Mouse (Mus musculus) forebrain, embryonic 14.5 days (tissue): ENCODE measurements at regions not wholly inside any gene's neighbourhood (a gene's known extent, or its start where the extent isn't known, plus 50 kb on each side); places are given as distances from the start of the nearest gene placed in this dataset.

Source experiments
- ATAC-seq: fragments of 200-750 bp; cut with Nextera tagmentation; 2 replicates; pipeline ENCODE4 v1.8.0; 2017; ENCODE audit warnings: mild to moderate bottlenecking, moderate library complexity
- DNase-seq: peaks from one replicate; pipeline ENCODE4 v3.0.0-alpha.2; 2015; ENCODE audit warnings: low spot score
- H3K27ac ChIP-seq: fragments of 300-500 bp; sonication (generic); 2 replicates; pipeline ENCODE4 v1.5.1; 2014; ENCODE audit warnings: low read depth, mild to moderate bottlenecking, control low read depth, low read length, moderate library complexity
- H3K27me3 ChIP-seq: fragments of 300-500 bp; sonication (generic); replicated peaks from 2 replicates; pipeline ENCODE4 v1.6.1; 2014; ENCODE audit warnings: low read length, control low read depth, mixed read lengths; ENCODE audit not compliant: control insufficient read depth, insufficient read depth
- H3K36me3 ChIP-seq: fragments of 300-500 bp; sonication (generic); 2 replicates; pipeline ENCODE4 v1.6.1; 2014; ENCODE audit warnings: low read length, control low read depth; ENCODE audit not compliant: control insufficient read depth, insufficient read depth
- H3K4me1 ChIP-seq: fragments of 300-500 bp; sonication (generic); 2 replicates; pipeline ENCODE4 v1.6.1; 2014; ENCODE audit warnings: antibody characterized with exemption, low read length, control low read depth; ENCODE audit not compliant: control insufficient read depth, insufficient read depth
- H3K4me2 ChIP-seq: fragments of 300-500 bp; sonication (generic); 2 replicates; pipeline ENCODE4 v1.6.1; 2014; ENCODE audit warnings: mild to moderate bottlenecking, control low read depth, low read length
- H3K4me3 ChIP-seq: fragments of 300-500 bp; sonication (generic); 2 replicates; pipeline ENCODE4 v1.5.1; 2014; ENCODE audit warnings: low read depth, low read length, control low read depth
- H3K9ac ChIP-seq: fragments of 300-500 bp; sonication (generic); 2 replicates; pipeline ENCODE4 v1.6.1; 2014; ENCODE audit warnings: mild to moderate bottlenecking, low read length, control low read depth, moderate library complexity
- H3K9me3 ChIP-seq: fragments of 300-500 bp; sonication (generic); replicated peaks from 2 replicates; pipeline ENCODE4 v1.6.1; 2016; ENCODE audit warnings: low read length, control low read depth, mixed read lengths; ENCODE audit not compliant: control insufficient read depth
- WGBS: fragments of 180-500 bp; shearing (Covaris S2); extraction: QIAGEN DNeasy Blood & Tissue Kit; methylation state at CpG from one replicate; pipeline ENCODE4 v1.1.7; 2014; 5-methylcytosine and 5-hydroxymethylcytosine counted together

DNA sequence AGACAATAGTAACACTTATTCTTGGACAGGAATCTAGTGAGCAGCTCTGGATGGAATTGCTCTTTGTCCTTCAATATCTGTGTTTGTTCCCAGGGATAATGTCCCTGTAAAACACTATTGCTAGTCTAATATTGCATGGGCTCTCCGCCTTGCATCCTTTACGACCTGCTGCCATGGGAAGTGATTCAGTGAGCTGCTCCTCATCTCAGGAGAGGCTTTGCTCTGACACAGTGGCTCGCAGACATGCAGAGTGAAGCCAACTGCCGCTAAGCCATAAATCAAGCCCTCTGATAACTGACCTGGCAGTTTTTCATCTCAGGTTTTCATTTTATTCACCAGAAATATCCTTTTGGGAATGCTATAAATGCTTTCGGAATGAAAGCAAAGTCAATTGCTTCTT, 143.5 kb downstream of the Tpbg start:
- Histone ChIP-seq H3K36me3 (no peaks in the 10 kb centered on the region), H3K9ac (no peak overlapping the region), H3K27me3 (no peaks in the 10 kb centered on the region), H3K27ac (no peak overlapping the region), H3K9me3 (no peaks in the 10 kb centered on the region), H3K4me2 (no peak overlapping the region), H3K4me1 (no peaks in the 10 kb centered on the region), H3K4me3 (no peak overlapping the region)
- DNase-seq (no peak), ATAC-seq (no peak)
- 83% methylated on average over 5 of the region's 5 CpGs for WGBS

DNA sequence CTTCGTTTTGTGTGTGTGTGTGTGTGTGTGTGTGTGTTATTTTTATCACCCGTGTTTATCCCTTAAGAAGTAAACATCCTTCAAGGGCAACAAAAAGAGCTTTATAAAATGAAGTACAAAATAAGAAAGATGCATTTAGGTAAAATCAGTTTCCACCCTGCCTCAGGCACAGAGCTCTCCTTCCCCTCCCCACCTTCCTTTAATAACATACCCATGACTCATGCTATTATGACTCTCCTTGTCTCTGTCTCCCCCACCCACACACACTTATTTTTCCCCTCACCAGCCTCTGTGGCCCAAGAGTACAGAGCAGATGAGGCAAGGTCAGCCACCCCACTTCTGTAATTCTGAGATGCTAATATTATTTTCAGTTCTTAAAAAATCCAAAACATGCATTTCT, 144.0 kb downstream of the Tpbg start:
- Histone ChIP-seq H3K9ac (no peak overlapping the region), H3K9me3 (no peaks in the 10 kb centered on the region), H3K4me3 (no peak overlapping the region), H3K4me1 (no peaks in the 10 kb centered on the region), H3K4me2 (no peak overlapping the region), H3K27ac (no peak overlapping the region), H3K27me3 (no peaks in the 10 kb centered on the region), H3K36me3 (no peaks in the 10 kb centered on the region)
- DNase-seq = no peak
- no peak for ATAC-seq
- 76% methylated on average over 2 of the region's 2 CpGs for whole genome bisulfite sequencing

DNA sequence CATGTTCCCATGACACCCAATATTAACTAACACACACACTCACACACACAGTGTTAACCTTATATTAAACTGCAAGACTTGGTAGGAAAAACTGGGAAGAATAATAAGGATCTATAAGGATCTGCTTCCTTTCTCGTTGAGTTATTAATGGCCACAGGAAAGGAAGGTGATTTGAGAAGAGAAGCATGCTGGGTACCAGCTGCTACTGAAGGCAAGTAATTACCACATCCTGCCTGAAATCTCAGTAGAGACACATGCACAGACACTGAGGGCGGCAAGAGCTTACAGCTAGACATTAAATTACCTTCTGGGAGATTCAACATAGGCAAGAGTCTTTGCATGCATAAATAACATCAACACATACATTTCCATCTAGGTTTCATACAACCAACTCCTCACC, 160.8 kb downstream of the Tpbg start:
- WGBS = 87% methylated on average over 2 of the region's 2 CpGs
- H3K9ac ChIP-seq = no peak overlapping the region
- no peak overlapping the region for H3K27ac ChIP-seq
- H3K4me2 ChIP-seq = no peak overlapping the region
- H3K27me3 ChIP-seq = no peaks in the 10 kb centered on the region
- H3K9me3 ChIP-seq = no peaks in the 10 kb centered on the region
- ATAC-seq = no peak
- no peak for DNase-seq
- no peak overlapping the region for H3K4me3 ChIP-seq
- H3K36me3 ChIP-seq = no peaks in the 10 kb centered on the region
- no peaks in the 10 kb centered on the region for H3K4me1 ChIP-seq

DNA sequence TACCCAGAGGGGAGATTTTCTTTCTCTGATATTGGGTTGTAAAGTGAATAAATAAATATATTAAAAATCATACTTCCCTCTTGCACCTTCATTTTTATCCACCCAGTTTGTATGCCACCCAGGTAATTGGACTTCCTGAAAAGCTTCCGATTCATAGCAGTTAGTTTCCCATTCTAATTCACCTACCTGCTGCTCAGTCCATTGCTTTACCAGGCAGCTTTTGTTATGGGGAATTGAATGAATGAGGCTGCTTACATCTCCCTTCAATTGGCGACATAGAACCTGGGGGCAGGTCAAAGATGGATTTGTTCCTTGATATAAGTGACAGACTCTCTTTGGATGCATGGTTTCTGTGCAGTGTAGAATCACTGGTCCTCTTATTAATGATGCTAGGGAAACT, 169.5 kb downstream of the Tpbg start:
- Histone ChIP-seq H3K9ac (no peak overlapping the region), H3K4me1 (no peaks in the 10 kb centered on the region), H3K36me3 (no peaks in the 10 kb centered on the region), H3K4me2 (no peak overlapping the region), H3K9me3 (no peaks in the 10 kb centered on the region), H3K4me3 (no peak overlapping the region), H3K27ac (no peak overlapping the region), H3K27me3 (no peaks in the 10 kb centered on the region)
- WGBS = 56% methylated on average over 2 of the region's 2 CpGs
- DNase-seq = no peak
- ATAC-seq = no peak

DNA sequence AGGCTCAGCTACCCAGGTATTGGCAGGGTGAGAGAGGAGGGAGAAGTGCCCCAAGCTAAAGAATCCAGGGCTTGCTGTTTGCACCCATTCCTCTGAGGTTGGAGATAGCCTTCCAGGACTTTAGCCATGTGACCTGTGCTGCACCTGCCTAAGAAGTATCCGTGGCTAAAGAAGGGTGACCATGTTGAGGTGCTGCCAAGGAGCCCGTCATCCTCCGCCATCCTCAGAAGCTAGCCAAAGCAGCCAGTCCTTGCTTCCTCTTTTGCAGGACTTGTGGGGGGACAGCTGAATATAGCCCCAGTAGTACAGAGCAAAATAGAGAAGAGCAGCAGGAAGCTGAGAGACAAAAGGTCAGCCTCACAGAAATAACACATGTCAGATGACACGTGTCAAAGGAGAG, 173.7 kb downstream of the Tpbg start:
- DNase-seq = no peak
- Histone ChIP-seq H3K4me2 (no peak overlapping the region), H3K9ac (no peak overlapping the region)

DNA sequence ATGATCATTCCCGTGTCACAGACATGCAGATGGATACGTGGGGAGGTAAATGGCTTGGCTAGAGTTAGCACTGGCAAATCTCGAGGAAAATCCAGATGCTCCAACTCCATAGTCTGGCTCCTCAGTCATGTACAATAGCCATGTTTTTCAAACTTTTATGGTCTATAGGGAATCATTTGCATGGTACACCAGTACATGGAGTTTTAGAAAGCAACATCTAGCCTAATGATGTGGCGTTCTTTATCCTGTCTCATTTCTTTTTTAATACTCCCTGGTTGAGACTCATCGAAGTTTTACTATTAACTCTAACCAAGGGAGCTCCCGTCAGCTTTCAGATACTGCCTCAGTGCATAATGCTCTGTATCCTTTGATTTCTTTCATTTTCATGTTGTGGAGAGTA, 178.0 kb downstream of the Tpbg start:
- no peaks in the 10 kb centered on the region for H3K27me3 ChIP-seq
- ATAC-seq (no peak), DNase-seq (no peak)
- no peak overlapping the region for H3K4me3 ChIP-seq
- no peak overlapping the region for H3K9ac ChIP-seq
- H3K27ac ChIP-seq = no peak overlapping the region
- no peaks in the 10 kb centered on the region for H3K4me1 ChIP-seq
- no peaks in the 10 kb centered on the region for H3K36me3 ChIP-seq
- no peaks in the 10 kb centered on the region for H3K9me3 ChIP-seq
- no peak overlapping the region for H3K4me2 ChIP-seq
- 57% methylated on average over 6 of the region's 6 CpGs for WGBS

More for the DNA sequence above, 173.7 kb downstream of the Tpbg start:
- no peaks in the 10 kb centered on the region for H3K4me1 ChIP-seq
- no peaks in the 10 kb centered on the region for H3K9me3 ChIP-seq
- H3K4me3 ChIP-seq = no peak overlapping the region
- H3K36me3 ChIP-seq = no peaks in the 10 kb centered on the region
- no peak for ATAC-seq
- no peaks in the 10 kb centered on the region for H3K27me3 ChIP-seq
- 91% methylated on average over 4 of the region's 4 CpGs for WGBS
- no peak overlapping the region for H3K27ac ChIP-seq

DNA sequence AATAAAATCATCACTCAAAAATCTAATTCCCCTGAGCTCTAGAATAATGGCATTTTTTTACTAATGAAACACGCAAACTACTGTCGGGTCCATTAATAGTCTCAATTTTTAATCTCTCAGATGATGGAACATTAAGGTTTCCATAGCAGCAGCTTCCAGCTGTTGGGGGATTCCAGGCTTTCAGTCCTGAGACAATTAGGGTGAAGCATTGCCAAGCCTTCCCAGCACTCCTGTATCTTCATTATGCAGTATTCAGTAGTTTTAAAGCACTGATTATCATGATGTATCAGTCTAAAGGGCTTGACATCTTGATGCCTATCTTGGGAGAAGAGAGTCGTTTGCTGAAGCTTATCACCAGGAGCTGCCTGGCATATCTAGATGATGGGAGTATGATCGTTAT, 178.6 kb downstream of the Tpbg start:
- H3K36me3 ChIP-seq = no peaks in the 10 kb centered on the region
- H3K4me2 ChIP-seq = no peak overlapping the region
- H3K4me3 ChIP-seq = no peak overlapping the region
- 28% methylated on average over 4 of the region's 4 CpGs for WGBS
- H3K27me3 ChIP-seq = no peaks in the 10 kb centered on the region
- no peak overlapping the region for H3K9ac ChIP-seq
- peak; percentile 56 for DNase-seq
- no peaks in the 10 kb centered on the region for H3K9me3 ChIP-seq
- no peaks in the 10 kb centered on the region for H3K4me1 ChIP-seq
- peak; percentile 37; the same call in 1 of the 2 replicates for ATAC-seq
- H3K27ac ChIP-seq = no peak overlapping the region

DNA sequence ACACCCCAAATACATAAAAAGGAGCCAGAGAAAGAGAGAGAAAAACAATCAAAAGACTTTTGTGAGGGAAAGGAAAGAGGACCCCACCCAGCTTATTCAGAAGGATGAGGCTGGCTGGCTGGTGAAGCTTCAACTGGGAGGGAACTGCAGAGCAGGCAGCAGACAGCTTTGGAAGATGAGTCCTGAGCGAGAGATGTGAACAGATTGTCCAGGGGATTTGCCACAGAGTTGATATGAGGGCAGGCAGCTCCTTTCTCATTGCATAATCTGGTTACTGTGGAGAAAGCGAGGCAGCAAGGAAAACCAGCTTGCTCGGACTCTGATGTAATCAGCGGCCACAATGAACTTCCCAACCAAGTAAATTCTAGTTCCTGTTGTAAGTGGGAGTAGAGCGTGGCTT, 188.6 kb downstream of the Tpbg start:
- Histone ChIP-seq H3K4me2 (no peak overlapping the region), H3K9ac (no peak overlapping the region), H3K4me1 (no peaks in the 10 kb centered on the region), H3K4me3 (no peak overlapping the region), H3K27ac (no peak overlapping the region), H3K9me3 (no peaks in the 10 kb centered on the region), H3K36me3 (no peaks in the 10 kb centered on the region), H3K27me3 (no peaks in the 10 kb centered on the region)
- no peak for ATAC-seq
- WGBS = 67% methylated on average over 5 of the region's 5 CpGs
- no peak for DNase-seq

DNA sequence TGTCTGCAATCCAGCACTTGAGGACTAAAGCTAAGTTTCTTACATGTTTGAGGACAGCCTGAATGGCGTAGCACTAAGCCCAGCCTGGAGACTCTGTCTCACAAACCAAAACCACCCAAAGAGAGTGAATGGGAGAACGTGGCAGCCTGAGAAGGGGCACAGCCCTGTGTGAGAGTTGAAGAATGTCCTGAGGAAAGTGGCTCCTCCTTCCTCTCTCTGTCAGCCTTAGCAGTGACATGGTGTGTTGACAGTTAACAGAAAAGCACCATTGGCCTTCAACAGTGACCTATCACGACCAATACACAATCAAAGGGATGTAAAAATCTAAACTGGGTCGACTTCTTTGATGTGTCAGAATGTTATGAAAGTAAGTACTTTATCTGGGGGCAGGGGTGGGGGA, 201.9 kb downstream of the Tpbg start:
- no peaks in the 10 kb centered on the region for H3K4me1 ChIP-seq
- no peak overlapping the region for H3K4me2 ChIP-seq
- no peak overlapping the region for H3K4me3 ChIP-seq
- no peak overlapping the region for H3K27ac ChIP-seq
- no peak overlapping the region for H3K9ac ChIP-seq
- no peak for ATAC-seq
- H3K36me3 ChIP-seq = no peaks in the 10 kb centered on the region
- H3K27me3 ChIP-seq = no peaks in the 10 kb centered on the region
- no peak for DNase-seq
- H3K9me3 ChIP-seq = no peaks in the 10 kb centered on the region
- WGBS = 49% methylated on average over 4 of the region's 4 CpGs

DNA sequence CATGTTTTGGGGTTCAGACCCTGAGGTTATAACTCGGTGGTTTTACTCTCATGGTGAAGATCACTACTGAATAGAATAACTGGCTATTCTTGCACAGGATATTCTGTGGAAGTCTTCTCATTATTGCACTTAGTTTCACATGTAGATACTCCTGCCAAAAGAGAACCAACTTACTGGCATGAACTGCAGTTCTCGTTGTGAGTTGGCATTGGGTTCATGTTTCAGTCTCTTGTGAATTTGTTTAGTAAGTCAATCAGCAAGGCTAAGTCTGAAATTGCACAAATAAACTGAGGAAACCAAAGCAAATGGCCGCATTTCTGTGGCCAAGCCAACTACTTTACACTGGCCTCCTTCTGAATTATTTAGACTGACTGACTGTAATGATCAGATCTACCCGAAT, 215.9 kb downstream of the Tpbg start:
- H3K27ac ChIP-seq = no peak overlapping the region
- 84% methylated on average over 4 of the region's 4 CpGs for WGBS
- DNase-seq (peak; percentile 20), ATAC-seq (no peak)
- no peak overlapping the region for H3K9ac ChIP-seq
- no peak overlapping the region for H3K4me3 ChIP-seq
- H3K4me2 ChIP-seq = no peak overlapping the region
- no peaks in the 10 kb centered on the region for H3K9me3 ChIP-seq
- no peaks in the 10 kb centered on the region for H3K27me3 ChIP-seq
- H3K4me1 ChIP-seq = peaks cover 7% of the 10 kb centered on the region
- H3K36me3 ChIP-seq = no peaks in the 10 kb centered on the region
